Mouse (Mus musculus) right cerebral cortex, postnatal 10 days (tissue): Measurements from ENCODE around the gene R3hdml.

ENCODE experiments used
- DNase-seq, 2 experiments: peaks; one replicate each; pipeline ENCODE4 v3.0.0; 2021; ENCODE audit warnings: low spot score in 2 of 2

R3hdml gene

GRCm38 (mm10) chr2:163539321-163540040 lies 47.4 kb downstream of the R3hdml start:
- no peak for DNase-seq

GRCm38 (mm10) chr2:163540231-163541117 lies 48.4 kb downstream of the R3hdml start:
- DNase-seq: no peak

- DNase-seq: no peak
Observed at GRCm38 (mm10) chr2:163541568-163542182, 49.6 kb downstream of the R3hdml start.

- no peak for DNase-seq
Observed at GRCm38 (mm10) chr2:163542674-163543073, 50.6 kb downstream of the R3hdml start.

- DNase-seq: no peak
Observed at GRCm38 (mm10) chr2:163546623-163547318, 54.7 kb downstream of the R3hdml start.

- no peak for DNase-seq
Observed at GRCm38 (mm10) chr2:163548822-163549221, 56.7 kb downstream of the R3hdml start.

- DNase-seq: no peak
Observed at GRCm38 (mm10) chr2:163549786-163550185, 57.7 kb downstream of the R3hdml start.
